Mouse (Mus musculus): Measurements from ENCODE around the gene E2f8.
A peak's percentile ranks its signal among the peaks of the same experiment; 100 is the strongest.

The E2f8 gene

DNA sequence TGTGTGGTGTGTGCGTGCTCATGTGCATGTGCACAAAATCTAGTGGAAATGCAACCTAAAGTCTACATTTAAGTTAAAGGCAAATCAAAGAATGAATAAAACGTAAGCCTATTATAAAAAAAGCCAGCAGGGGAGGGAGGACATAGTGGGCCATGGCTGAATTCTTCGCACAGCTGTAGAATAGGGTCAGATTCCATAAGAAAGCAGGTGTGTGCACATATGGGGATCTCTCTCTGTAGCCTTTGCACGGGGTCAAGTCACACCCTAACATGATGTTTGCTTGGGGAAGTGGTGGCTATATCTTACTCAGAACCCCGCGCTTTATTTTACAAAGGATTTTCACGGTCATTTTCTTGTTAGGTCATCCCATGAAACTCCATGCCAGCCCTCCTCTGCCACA is 11.7 kb upstream of the E2f8 start:
- no peak for DNase-seq (ENCODE audit: extremely low read depth, low read depth, low spot score)

GRCm38 (mm10) chr7:48891029-48891428 is 9.6 kb upstream of the E2f8 start:
- no peak for DNase-seq (ENCODE audit: extremely low read depth, low read depth, low spot score)

- no peak for DNase-seq (ENCODE audit: extremely low read depth, low read depth, low spot score)
Observed at GRCm38 (mm10) chr7:48888751-48889150, 7.4 kb upstream of the E2f8 start.

DNA sequence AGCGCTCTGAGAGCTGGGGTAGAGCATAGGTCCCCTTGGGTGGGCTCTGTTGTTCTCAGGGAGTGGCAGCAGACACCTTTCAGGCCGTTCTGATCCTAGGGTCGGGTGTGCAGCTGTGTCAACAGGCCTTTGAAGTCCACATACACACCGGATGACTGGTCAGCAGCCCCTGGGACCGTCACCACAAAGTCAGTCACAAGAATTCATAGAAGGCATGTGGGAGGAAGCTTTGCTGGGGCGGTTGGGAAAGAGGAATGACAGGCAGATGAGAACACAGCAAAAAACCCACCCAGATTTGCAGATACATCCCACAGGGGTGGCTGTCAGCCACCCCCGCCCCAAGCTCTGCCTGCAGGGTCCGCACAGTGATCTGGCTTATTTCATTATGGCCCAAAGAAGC is 6.6 kb upstream of the E2f8 start:
- no peak for DNase-seq (ENCODE audit: extremely low read depth, low read depth, low spot score)

GRCm38 (mm10) chr7:48884266-48884611 is 2.8 kb upstream of the E2f8 start:
- no peak for DNase-seq (ENCODE audit: extremely low read depth, low read depth, low spot score)

- no peak for DNase-seq (ENCODE audit: extremely low read depth, low read depth, low spot score)
Observed at GRCm38 (mm10) chr7:48883525-48884265, 2.3 kb upstream of the E2f8 start.

DNA sequence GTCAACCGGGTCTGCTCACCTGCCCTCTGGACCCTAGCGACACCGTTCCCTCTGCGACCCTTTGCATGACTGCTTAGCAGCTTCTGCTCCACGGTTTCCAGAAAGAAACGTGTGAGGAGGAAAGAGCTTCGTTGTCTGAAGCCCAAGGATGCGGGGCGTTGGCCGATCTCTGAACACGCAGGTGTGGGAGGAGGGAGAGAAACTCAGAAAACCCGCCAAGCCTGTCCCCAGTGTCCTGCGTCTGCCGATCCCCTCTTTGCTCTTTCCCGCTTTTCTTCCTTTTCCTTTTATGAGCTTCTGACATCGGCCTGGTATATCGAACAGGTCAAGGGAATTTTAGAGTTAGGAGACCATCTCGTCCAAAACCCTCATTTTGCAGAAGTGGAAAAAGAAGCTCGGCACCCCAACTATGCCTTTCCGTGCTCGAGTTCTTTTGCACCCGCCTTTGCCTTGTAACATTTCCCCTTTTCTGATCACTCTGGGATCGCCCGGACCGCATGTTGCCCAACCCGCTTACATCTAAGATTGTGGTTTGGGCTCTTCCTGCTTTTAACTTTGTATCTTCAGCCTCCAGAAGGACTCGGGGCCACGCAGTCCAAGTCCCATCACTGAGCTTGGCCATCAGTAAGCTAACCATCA is 694 bp upstream of the E2f8 start:
- no peak for DNase-seq (ENCODE audit: extremely low read depth, low read depth, low spot score)

GRCm38 (mm10) chr7:48880591-48881481 is 560 bp downstream of the E2f8 start:
- peak; percentile 55 for DNase-seq (ENCODE audit: extremely low read depth, low read depth, low spot score)

GRCm38 (mm10) chr7:48879574-48879973 is 1.8 kb downstream of the E2f8 start:
- no peak for DNase-seq (ENCODE audit: extremely low read depth, low read depth, low spot score)

DNA sequence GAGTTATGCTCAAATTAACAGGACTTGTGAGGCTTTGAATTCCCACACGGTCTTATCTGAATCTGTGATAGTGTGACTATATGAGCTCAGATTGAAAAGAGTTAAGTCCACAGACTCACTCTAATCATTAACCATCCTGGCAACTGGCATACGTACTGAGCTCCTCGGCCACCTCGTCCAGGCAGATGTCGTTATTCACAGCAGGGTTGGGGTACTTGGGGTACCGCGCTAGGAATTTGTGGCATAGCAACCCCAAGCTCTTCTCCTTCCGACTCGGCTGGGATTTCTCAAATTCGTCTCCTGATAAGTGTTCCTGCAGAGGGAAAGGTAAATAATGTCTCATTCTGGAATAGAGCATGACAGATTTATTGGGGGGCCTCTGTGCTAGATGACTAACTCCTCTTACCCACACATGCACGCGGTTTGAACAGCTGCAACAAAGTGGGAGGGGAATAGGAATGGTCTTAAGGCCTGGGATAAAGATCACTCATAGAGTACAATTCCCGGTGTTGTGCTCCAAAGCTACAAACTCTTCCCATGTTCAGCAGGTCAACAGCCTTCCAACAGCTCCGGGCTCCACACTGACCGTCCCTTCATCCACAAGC is 3.5 kb downstream of the E2f8 start:
- DNase-seq (ENCODE audit: extremely low read depth, low read depth, low spot score): no peak

DNA sequence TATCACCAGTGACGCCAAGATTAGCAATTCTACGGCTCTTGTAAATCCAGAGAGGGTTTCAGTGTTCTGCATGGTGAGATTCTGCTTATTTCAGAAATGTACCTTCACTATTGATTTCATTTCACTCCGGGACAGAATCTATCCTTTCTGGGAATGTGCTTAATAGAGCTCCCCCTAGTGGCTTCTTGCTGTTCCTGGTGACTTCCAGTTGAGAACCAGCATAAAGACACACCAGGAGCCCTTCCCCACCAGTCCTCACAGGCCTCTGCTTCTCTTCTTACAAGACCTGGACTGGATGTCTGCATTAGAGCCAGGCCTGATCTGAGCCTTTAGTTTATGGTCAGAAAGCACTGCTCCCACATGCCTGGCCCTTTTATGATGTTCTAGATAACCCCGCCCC is 4.9 kb downstream of the E2f8 start:
- DNase-seq (ENCODE audit: extremely low read depth, low read depth, low spot score): no peak

GRCm38 (mm10) chr7:48875096-48875495 is 6.3 kb downstream of the E2f8 start:
- DNase-seq (ENCODE audit: extremely low read depth, low read depth, low spot score): peak; percentile 30

GRCm38 (mm10) chr7:48871292-48871691 is 10.1 kb downstream of the E2f8 start:
- no peak for DNase-seq (ENCODE audit: extremely low read depth, low read depth, low spot score)

- no peak for DNase-seq (ENCODE audit: extremely low read depth, low read depth, low spot score)
Observed at GRCm38 (mm10) chr7:48870579-48871180, 10.7 kb downstream of the E2f8 start.

GRCm38 (mm10) chr7:48870144-48870543 is 11.3 kb downstream of the E2f8 start:
- no peak for DNase-seq (ENCODE audit: extremely low read depth, low read depth, low spot score)

- no peak for DNase-seq (ENCODE audit: extremely low read depth, low read depth, low spot score)
Observed at GRCm38 (mm10) chr7:48867576-48867975, 13.8 kb downstream of the E2f8 start.

DNA sequence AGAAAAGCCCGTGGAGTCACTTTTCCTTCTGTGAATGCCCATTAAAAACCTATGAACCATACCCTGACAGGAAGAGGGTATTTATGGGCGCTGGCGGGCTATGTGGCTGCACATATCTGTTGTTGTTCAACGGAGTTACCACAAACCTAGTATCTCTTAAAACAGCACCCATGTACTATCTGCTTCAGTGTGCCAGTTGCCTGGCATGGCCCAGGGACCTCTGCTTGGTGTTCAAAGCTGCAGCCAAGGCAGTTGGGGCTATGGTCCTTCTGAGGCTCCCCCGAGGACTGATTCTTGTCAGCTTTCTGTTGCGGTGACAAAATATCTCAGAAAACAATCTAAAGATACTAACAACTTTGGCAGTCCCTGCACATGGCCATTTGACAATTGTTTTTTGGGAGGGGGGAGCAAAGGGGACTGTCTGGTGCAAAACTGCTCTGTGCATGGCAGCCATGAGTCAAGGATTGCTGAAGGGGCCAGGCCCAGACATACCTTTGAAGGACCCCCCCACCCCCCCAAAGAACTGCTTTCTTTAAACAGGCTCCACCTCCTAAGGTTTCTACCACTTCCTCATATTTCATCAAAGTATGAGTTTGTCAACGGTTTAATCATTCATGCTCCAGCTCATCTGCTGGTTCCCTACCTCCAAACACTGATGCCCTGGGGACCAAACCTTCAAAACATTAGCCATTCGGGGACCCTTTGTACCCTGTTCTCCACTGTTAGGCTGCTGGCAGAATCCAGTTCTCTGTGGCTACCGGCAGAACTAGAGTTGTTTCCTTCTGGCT is 16.5 kb downstream of the E2f8 start:
- no peak for DNase-seq (ENCODE audit: extremely low read depth, low read depth, low spot score)

GRCm38 (mm10) chr7:48864199-48864598 is 17.2 kb downstream of the E2f8 start:
- no peak for DNase-seq (ENCODE audit: extremely low read depth, low read depth, low spot score)

DNA sequence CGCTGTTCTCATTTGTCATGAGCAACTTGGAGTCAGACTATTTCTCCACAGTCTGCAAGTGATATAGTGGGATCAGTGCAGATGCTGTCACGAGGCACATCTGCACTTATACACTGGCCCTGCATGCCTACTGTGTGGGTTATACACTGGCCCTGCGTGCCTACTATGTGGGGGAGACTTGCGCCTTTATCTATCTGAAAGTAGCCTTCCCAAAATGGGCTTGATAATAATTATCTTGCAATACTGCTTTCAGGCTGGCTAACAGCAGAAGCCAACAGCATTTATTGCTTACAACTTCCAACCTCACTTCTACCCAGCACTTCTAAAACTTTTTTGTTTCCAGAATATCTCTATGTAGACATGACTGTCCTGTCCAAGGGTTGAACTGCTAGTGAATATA is 19.6 kb downstream of the E2f8 start:
- no peak for DNase-seq (ENCODE audit: extremely low read depth, low read depth, low spot score)

DNA sequence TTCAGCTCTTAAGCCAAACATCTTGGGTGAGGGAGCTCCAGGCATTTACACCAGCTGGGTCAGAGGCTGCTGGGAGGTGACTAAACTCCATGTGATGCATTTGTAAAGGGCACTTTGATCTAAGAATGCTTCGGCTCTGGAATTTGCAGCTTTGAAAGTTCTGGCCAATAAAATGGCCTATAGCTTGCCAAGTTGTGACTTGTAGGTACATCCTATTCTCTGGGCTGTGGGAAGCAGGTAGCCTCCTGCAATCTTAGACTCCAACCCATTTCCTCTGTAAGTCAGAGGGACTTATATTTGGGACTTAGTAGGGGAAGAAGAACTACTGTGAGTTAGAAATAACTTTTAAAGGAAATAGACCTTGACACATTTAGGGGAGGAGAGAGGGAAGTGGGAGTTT is 20.4 kb downstream of the E2f8 start:
- no peak for DNase-seq (ENCODE audit: extremely low read depth, low read depth, low spot score)
